Mouse (Mus musculus): ENCODE measurements around the gene Irak2. TPM values are rescaled to one million over a fixed set of nuclear protein-coding genes. Genes with fewer than 3 reads are reported as not detected.

Gene Irak2
- total and polyA plus RNA-seq, 2 experiments from 2014 or later: 4.8 to 13.9 TPM

- no peak for TF ChIP-seq CTCF (IDR thresholded peaks at IDR 0.05; ENCODE audit: low read depth)
Observed at GRCm38 (mm10) chr6:113675991-113676390, 37.7 kb downstream of the Irak2 start.

DNA sequence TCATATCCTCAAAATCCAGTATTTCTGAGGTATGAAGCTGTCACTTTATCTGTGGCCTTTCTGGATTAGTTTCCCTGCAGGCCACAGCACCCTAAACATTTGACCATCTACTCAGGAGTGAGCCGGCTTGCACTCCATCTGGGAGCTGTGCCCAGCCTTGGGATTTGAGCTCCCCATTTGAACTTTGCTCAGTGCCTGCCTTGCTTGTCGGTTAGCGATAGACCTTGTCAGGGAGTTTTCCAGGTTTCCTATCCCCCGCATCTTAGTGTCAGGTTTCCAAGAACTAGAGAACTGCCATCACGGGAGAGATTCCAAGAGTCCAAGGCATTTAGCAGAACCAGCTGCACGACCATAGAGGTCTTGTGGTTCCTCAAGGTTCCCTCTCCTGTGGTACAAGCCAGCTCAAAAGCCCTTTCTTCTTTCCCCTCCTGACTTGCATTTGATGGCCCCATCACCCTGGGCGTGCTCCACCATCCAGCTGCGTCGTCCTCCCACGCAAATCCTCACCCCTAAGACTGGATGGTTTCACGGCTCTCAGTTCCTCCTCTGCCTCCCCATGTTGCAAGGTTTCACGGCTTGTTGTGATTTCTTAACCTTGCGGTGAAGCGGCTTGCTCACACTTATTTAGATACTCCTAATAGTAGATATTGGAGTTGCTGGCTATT lies 38.9 kb downstream of the Irak2 start:
- TF ChIP-seq CTCF (IDR thresholded peaks at IDR 0.05; ENCODE audit: low read depth): no peak
- no peak for ATAC-seq
- 80% methylated on average over 14 of the region's 14 CpGs for WGBS
- Histone ChIP-seq H3K9me3 (ENCODE audit: low read length) (no peaks in the 10 kb centered on the region), H3K36me3 (ENCODE audit: insufficient read depth, low read length) (no peaks in the 10 kb centered on the region), H3K27ac (no peak overlapping the region), H3K9ac (replicated peaks; ENCODE audit: low read length) (no peak overlapping the region), H3K4me2 (ENCODE audit: low read depth, low read length) (no peak overlapping the region), H3K4me3 (ENCODE audit: low read length) (no peak overlapping the region), H3K27me3 (ENCODE audit: insufficient read depth, low read length) (no peaks in the 10 kb centered on the region), H3K4me1 (ENCODE audit: insufficient read depth, low read length) (no peaks in the 10 kb centered on the region)
- no peak for DNase-seq (ENCODE audit: low spot score)

More at GRCm38 (mm10) chr6:113675991-113676390, 37.7 kb downstream of the Irak2 start:
- ATAC-seq (no peak), DNase-seq (ENCODE audit: low spot score) (no peak)
- Histone ChIP-seq H3K9ac (replicated peaks; ENCODE audit: low read length) (no peak overlapping the region), H3K9me3 (ENCODE audit: low read length) (no peaks in the 10 kb centered on the region), H3K36me3 (ENCODE audit: insufficient read depth, low read length) (no peaks in the 10 kb centered on the region), H3K27me3 (ENCODE audit: insufficient read depth, low read length) (no peaks in the 10 kb centered on the region), H3K4me3 (ENCODE audit: low read length) (no peak overlapping the region), H3K4me2 (ENCODE audit: low read depth, low read length) (no peak overlapping the region), H3K27ac (no peak overlapping the region), H3K4me1 (ENCODE audit: insufficient read depth, low read length) (no peaks in the 10 kb centered on the region)
- 88% methylated on average over 9 of the region's 9 CpGs for WGBS

- H3K4me3 ChIP-seq (ENCODE audit: low read length): no peak overlapping the region
- no peaks in the 10 kb centered on the region for H3K9me3 ChIP-seq (ENCODE audit: low read length)
- DNase-seq (ENCODE audit: low spot score) (peak; percentile 26), ATAC-seq (peak; percentile 29; the same call in 1 of the 2 replicates)
- H3K4me1 ChIP-seq (ENCODE audit: insufficient read depth, low read length): no peaks in the 10 kb centered on the region
- no peaks in the 10 kb centered on the region for H3K36me3 ChIP-seq (ENCODE audit: insufficient read depth, low read length)
- H3K27ac ChIP-seq: no peak overlapping the region
- no peak overlapping the region for H3K4me2 ChIP-seq (ENCODE audit: low read depth, low read length)
- H3K9ac ChIP-seq (replicated peaks; ENCODE audit: low read length): no peak overlapping the region
- 62% methylated on average over 14 of the region's 14 CpGs for WGBS
- no peak for TF ChIP-seq CTCF (IDR thresholded peaks at IDR 0.05; ENCODE audit: low read depth)
- H3K27me3 ChIP-seq (ENCODE audit: insufficient read depth, low read length): no peaks in the 10 kb centered on the region
Observed at GRCm38 (mm10) chr6:113678246-113679012, 40.2 kb downstream of the Irak2 start.

DNA sequence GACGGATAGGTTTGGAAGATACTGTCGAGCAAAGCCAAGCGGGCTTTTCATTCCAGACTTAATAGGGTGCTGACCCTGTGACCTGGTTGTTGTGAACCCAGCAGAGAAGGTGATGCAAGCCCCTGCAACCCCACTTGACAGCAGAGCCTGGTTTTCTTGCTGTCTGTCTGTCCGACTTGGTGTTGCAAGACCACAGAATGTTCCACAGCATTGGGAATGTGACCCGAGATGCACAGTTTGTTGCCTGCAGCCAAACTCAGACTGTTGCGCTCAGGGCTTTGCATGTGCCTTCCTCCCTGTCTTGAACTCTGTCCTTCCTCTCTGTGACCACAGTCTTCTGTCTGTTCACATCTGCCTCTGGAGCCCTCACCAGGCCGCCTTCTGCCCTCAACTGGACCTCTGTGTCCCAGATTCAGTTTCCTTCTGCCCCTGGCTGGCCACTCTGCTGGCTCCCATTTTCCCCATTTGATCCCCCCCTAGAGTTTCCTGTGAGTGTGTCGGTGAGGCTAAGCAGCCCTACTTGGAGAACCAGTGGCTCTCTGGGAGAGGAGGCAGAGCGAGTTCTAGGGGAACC lies 41.8 kb downstream of the Irak2 start:
- no peaks in the 10 kb centered on the region for H3K27me3 ChIP-seq (ENCODE audit: insufficient read depth, low read length)
- no peak overlapping the region for H3K4me2 ChIP-seq (ENCODE audit: low read depth, low read length)
- no peaks in the 10 kb centered on the region for H3K9me3 ChIP-seq (ENCODE audit: low read length)
- DNase-seq (ENCODE audit: low spot score) (no peak), ATAC-seq (no peak)
- no peaks in the 10 kb centered on the region for H3K36me3 ChIP-seq (ENCODE audit: insufficient read depth, low read length)
- H3K9ac ChIP-seq (replicated peaks; ENCODE audit: low read length): no peak overlapping the region
- H3K4me1 ChIP-seq (ENCODE audit: insufficient read depth, low read length): no peaks in the 10 kb centered on the region
- H3K4me3 ChIP-seq (ENCODE audit: low read length): no peak overlapping the region
- 86% methylated on average over 9 of the region's 9 CpGs for WGBS
- no peak overlapping the region for H3K27ac ChIP-seq
- no peak for TF ChIP-seq CTCF (IDR thresholded peaks at IDR 0.05; ENCODE audit: low read depth)

- Histone ChIP-seq H3K4me3 (ENCODE audit: low read length) (no peak overlapping the region), H3K36me3 (ENCODE audit: insufficient read depth, low read length) (no peaks in the 10 kb centered on the region), H3K9me3 (ENCODE audit: low read length) (no peaks in the 10 kb centered on the region), H3K27me3 (ENCODE audit: insufficient read depth, low read length) (no peaks in the 10 kb centered on the region), H3K9ac (replicated peaks; ENCODE audit: low read length) (no peak overlapping the region), H3K27ac (no peak overlapping the region), H3K4me2 (ENCODE audit: low read depth, low read length) (no peak overlapping the region), H3K4me1 (ENCODE audit: insufficient read depth, low read length) (no peaks in the 10 kb centered on the region)
- TF ChIP-seq CTCF (IDR thresholded peaks at IDR 0.05; ENCODE audit: low read depth): peak; percentile 85
- DNase-seq (ENCODE audit: low spot score) (peak; percentile 70), ATAC-seq (peak; percentile 47; the same call in 1 of the 2 replicates)
- WGBS: 18% methylated on average over 4 of the region's 4 CpGs
Observed at GRCm38 (mm10) chr6:113681271-113681670, 43.0 kb downstream of the Irak2 start.

DNA sequence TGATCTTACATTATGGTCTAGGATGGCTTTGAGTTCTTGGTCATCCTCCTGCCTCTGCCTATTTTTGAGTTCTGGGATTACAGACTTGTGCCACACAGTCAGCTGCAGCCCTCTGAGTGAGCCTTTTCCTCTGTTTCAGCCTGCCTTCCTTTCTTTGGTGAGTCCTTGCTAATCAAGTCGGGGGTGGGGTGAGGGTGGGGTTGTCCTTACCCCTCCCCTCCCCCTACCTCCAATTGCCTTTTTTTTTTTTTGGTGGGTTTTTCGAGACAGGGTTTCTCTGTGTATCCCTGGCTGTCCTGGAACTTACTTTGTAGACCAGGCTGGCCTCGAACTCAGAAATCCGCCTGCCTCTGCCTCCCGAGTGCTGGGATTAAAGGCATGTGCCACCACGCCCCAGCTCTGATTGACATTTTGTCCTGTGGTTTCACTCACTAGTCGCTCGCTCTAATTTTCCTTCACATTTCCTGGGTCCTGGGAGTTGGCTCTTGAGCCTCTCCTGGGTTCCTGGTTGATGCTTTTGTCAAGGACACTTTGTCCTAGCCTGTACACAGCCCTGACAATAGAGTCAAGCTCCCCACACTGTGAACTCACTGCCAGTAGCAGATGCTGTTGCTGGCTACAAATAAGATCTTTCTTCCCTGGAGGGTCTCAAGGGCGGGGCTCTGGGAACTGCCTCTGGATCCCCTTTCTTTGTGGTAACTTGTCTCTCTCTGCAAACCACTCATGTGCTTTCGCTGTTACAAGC lies 45.0 kb downstream of the Irak2 start:
- Histone ChIP-seq H3K4me3 (ENCODE audit: low read length) (no peak overlapping the region), H3K36me3 (ENCODE audit: insufficient read depth, low read length) (no peaks in the 10 kb centered on the region), H3K27ac (no peak overlapping the region), H3K9ac (replicated peaks; ENCODE audit: low read length) (no peak overlapping the region), H3K9me3 (ENCODE audit: low read length) (no peaks in the 10 kb centered on the region), H3K4me2 (ENCODE audit: low read depth, low read length) (no peak overlapping the region), H3K27me3 (ENCODE audit: insufficient read depth, low read length) (no peaks in the 10 kb centered on the region), H3K4me1 (ENCODE audit: insufficient read depth, low read length) (no peaks in the 10 kb centered on the region)
- no peak for TF ChIP-seq CTCF (IDR thresholded peaks at IDR 0.05; ENCODE audit: low read depth)
- DNase-seq (ENCODE audit: low spot score) (no peak), ATAC-seq (no peak)
- WGBS: 82% methylated on average over 10 of the region's 10 CpGs

Data from hindbrain, postnatal 0 days (tissue).